Mouse (Mus musculus): ENCODE data around the gene Plekhh3. TPM values are rescaled to one million over a fixed set of nuclear protein-coding genes. Genes with fewer than 3 reads are reported as not detected.
A peak's percentile ranks its signal among the peaks of the same experiment; 100 is the strongest.

The Plekhh3 gene
- polyA plus RNA-seq, 1 experiment from 2014 or later: 28.7 TPM

DNA sequence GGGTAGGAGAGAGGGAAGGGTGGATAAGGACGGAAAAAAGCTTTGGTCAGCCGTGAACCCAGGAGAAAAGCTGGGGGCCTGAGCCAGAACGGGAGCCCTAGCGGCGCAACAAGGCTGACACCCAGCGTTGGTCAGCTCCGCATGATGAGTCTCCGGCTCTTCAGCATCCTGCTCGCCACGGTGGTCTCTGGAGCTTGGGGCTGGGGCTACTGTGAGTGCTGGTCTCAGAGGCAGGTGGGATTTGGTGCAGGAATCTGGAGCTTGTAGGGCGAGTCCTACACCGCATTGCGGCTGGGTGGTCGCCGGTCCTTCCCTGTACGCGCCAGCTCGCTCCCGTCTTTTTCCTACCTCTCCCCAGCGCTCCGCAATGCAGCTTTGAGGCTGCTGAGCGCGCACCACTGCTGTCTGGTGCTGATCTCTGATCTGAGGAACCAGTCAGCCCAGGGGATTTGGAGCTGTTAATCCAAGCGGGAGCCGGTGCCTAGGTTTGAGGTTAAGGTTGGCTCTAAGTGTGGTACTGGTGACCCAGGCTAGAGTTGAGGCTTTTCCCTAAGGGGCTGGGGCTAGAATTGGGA is 5.1 kb upstream of the Plekhh3 start:
- Histone ChIP-seq H3K9me3 (replicated peaks) (no peaks in the 10 kb centered on the region), H3K4me3 (replicated peaks) (peak overlapping the region; percentile 32), H3K9ac (no peak overlapping the region), H3K27me3 (peaks cover 46% of the 10 kb centered on the region), H3K27ac (replicated peaks) (no peak overlapping the region), H3K36me3 (no peaks in the 10 kb centered on the region), H3K4me2 (replicated peaks) (peak overlapping the region; percentile 50), H3K4me1 (peaks cover 66% of the 10 kb centered on the region)
- no peak for ATAC-seq (ENCODE audit: insufficient number of reproducible peaks, low FRiP score, low TSS enrichment, low read depth)
- under 1% methylated on average over 25 of the region's 25 CpGs for WGBS

- 8% methylated on average over 11 of the region's 11 CpGs for WGBS
- Histone ChIP-seq H3K4me1 (peaks cover 66% of the 10 kb centered on the region), H3K27me3 (peaks cover 46% of the 10 kb centered on the region), H3K27ac (replicated peaks) (no peak overlapping the region), H3K9ac (no peak overlapping the region), H3K4me2 (replicated peaks) (peak overlapping the region; percentile 82), H3K4me3 (replicated peaks) (peak overlapping the region; percentile 32), H3K9me3 (replicated peaks) (no peaks in the 10 kb centered on the region), H3K36me3 (no peaks in the 10 kb centered on the region)
- ATAC-seq (ENCODE audit: insufficient number of reproducible peaks, low FRiP score, low TSS enrichment, low read depth): no peak
Measured at GRCm38 (mm10) chr11:101175636-101176116, 4.5 kb upstream of the Plekhh3 start.

- Histone ChIP-seq H3K9ac (peak within 1 kb of the TSS; percentile 33), H3K27me3 (peaks cover 46% of the 10 kb centered on the region), H3K36me3 (no peaks in the 10 kb centered on the region), H3K4me3 (replicated peaks) (peak within 1 kb of the TSS; percentile 42), H3K9me3 (replicated peaks) (no peaks in the 10 kb centered on the region), H3K4me1 (peaks cover 70% of the 10 kb centered on the region), H3K4me2 (replicated peaks) (peak within 1 kb of the TSS; percentile 82), H3K27ac (replicated peaks) (no peak within 1 kb of the TSS)
- ATAC-seq (ENCODE audit: insufficient number of reproducible peaks, low FRiP score, low TSS enrichment, low read depth): no peak
- 11% methylated on average over 14 of the region's 14 CpGs for WGBS
Measured at GRCm38 (mm10) chr11:101174851-101175628, 3.9 kb upstream of the Plekhh3 start, which contains the start of gene Ccr10. Ccr10 (minus strand) TSS chr11:101175443.

DNA sequence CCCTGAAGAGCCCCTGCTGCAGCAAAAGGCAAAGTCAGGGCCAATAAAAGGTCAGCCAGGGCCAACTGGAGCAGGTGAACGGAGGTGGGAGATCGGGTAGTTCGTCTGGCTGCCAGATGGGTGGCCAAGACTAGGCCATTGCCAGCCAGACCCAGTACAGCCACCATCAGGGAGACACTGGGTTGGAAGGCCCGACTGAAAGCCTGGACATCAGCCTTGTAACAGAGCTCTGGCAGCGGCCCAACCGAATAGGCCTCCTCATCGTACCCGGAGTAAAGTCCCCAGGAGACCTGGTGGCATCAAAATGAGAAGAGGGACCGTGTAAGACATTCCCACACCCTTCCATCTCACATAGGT is 3.2 kb upstream of the Plekhh3 start:
- H3K4me1 ChIP-seq: peaks cover 76% of the 10 kb centered on the region
- peak overlapping the region; percentile 82 for H3K4me2 ChIP-seq (replicated peaks)
- WGBS: 29% methylated on average over 9 of the region's 9 CpGs
- no peaks in the 10 kb centered on the region for H3K9me3 ChIP-seq (replicated peaks)
- peak overlapping the region; percentile 33 for H3K9ac ChIP-seq
- peak overlapping the region; percentile 42 for H3K4me3 ChIP-seq (replicated peaks)
- no peak for ATAC-seq (ENCODE audit: insufficient number of reproducible peaks, low FRiP score, low TSS enrichment, low read depth)
- H3K27ac ChIP-seq (replicated peaks): peak overlapping the region; percentile 82; the same call in 1 of the 2 replicates
- H3K36me3 ChIP-seq: no peaks in the 10 kb centered on the region
- peaks cover 45% of the 10 kb centered on the region for H3K27me3 ChIP-seq

DNA sequence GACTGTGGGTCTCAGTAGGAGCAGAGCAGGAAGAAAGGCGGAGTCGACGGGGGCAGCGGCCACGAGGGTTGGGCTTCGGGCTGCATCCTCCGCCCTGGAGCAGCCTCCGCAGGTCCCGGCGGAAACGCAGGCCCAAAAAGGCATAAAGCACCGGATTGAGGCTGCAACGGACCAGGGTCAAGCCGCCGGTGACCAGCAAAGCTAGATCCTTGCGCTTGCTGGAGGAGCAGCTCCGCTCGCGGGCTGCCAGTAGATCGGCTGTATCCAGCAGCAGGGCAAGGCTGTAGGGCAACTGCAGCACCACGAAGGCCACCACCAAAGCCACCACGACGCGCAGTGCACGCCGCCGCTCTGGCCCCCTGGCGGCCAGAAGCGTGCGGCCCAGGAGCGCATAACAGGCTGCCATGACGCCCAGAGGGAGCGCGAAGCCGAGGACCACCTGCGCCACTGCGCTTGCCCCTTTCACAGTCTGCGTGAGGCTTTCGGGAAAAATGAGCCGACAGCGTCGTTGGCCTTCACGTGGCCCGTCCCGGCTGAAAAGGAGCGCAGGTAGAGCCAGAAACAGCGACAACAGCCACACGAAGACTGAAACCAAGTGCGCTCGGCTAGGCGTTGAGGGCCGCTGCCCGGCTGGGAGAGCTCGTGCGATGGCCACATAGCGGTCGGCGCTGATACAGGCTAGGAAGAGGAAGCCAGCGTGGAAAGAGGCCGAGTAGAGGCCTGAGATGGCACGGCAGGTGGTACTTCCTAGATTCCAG is 2.7 kb upstream of the Plekhh3 start:
- Histone ChIP-seq H3K9me3 (replicated peaks) (no peaks in the 10 kb centered on the region), H3K4me2 (replicated peaks) (peak overlapping the region; percentile 82), H3K4me3 (replicated peaks) (peak overlapping the region; percentile 42), H3K4me1 (peaks cover 82% of the 10 kb centered on the region), H3K27ac (replicated peaks) (peak overlapping the region; percentile 82), H3K36me3 (no peaks in the 10 kb centered on the region), H3K9ac (peak overlapping the region; percentile 33), H3K27me3 (peaks cover 42% of the 10 kb centered on the region)
- 2% methylated on average over 61 of the region's 61 CpGs for WGBS
- 0 out of 2 replicates have a peak, but pooled peaks have one; percentile 25 for ATAC-seq (ENCODE audit: insufficient number of reproducible peaks, low FRiP score, low TSS enrichment, low read depth)

- ATAC-seq (ENCODE audit: insufficient number of reproducible peaks, low FRiP score, low TSS enrichment, low read depth): no peak
- Histone ChIP-seq H3K4me2 (replicated peaks) (peak overlapping the region; percentile 82), H3K9ac (no peak overlapping the region), H3K27ac (replicated peaks) (peak overlapping the region; percentile 82), H3K36me3 (no peaks in the 10 kb centered on the region; the same call in 1 of the 2 replicates), H3K9me3 (replicated peaks) (no peaks in the 10 kb centered on the region), H3K4me3 (replicated peaks) (peak overlapping the region; percentile 42), H3K4me1 (peaks cover 82% of the 10 kb centered on the region), H3K27me3 (peaks cover 42% of the 10 kb centered on the region)
- WGBS: 10% methylated on average over 11 of the region's 11 CpGs
Measured at GRCm38 (mm10) chr11:101173112-101173511, 2.0 kb upstream of the Plekhh3 start.

DNA sequence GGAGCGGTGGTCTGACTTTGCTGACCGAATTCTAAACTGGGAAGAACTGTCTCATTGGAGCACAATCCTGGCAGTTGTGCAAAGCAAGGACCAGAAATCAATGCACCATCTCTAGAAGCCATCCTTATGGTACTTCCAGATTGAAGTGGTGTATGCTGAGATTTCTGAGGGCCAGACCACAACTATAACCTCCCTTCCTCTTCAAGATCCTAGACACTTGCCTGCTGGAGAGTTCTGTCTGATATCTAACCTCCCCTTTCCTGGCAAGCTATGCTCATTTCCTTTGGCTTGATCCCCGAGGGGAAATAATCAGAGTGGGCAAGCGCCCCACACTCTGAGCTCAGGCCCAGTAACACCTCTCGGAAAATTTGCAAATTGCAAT is 1.3 kb upstream of the Plekhh3 start:
- Histone ChIP-seq H3K27me3 (peaks cover 42% of the 10 kb centered on the region), H3K4me2 (replicated peaks) (peak overlapping the region; percentile 82), H3K9ac (peak overlapping the region; percentile 39), H3K36me3 (peaks cover 4% of the 10 kb centered on the region), H3K4me3 (replicated peaks) (peak overlapping the region; percentile 58), H3K9me3 (replicated peaks) (no peaks in the 10 kb centered on the region), H3K27ac (replicated peaks) (peak overlapping the region; percentile 95), H3K4me1 (peaks cover 80% of the 10 kb centered on the region)
- 11% methylated on average over 5 of the region's 5 CpGs for WGBS
- ATAC-seq (ENCODE audit: insufficient number of reproducible peaks, low FRiP score, low TSS enrichment, low read depth): no peak

GRCm38 (mm10) chr11:101171721-101172433 is 726 bp upstream of the Plekhh3 start:
- Histone ChIP-seq H3K27ac (replicated peaks) (peak overlapping the region; percentile 95), H3K9ac (peak overlapping the region; percentile 39), H3K36me3 (peaks cover 10% of the 10 kb centered on the region), H3K4me1 (peaks cover 80% of the 10 kb centered on the region), H3K4me2 (replicated peaks) (peak overlapping the region; percentile 82), H3K4me3 (replicated peaks) (peak overlapping the region; percentile 58), H3K27me3 (peaks cover 42% of the 10 kb centered on the region), H3K9me3 (replicated peaks) (no peaks in the 10 kb centered on the region)
- WGBS: under 1% methylated on average over 31 of the region's 31 CpGs
- peak; percentile 74 for ATAC-seq (ENCODE audit: insufficient number of reproducible peaks, low FRiP score, low TSS enrichment, low read depth)

DNA sequence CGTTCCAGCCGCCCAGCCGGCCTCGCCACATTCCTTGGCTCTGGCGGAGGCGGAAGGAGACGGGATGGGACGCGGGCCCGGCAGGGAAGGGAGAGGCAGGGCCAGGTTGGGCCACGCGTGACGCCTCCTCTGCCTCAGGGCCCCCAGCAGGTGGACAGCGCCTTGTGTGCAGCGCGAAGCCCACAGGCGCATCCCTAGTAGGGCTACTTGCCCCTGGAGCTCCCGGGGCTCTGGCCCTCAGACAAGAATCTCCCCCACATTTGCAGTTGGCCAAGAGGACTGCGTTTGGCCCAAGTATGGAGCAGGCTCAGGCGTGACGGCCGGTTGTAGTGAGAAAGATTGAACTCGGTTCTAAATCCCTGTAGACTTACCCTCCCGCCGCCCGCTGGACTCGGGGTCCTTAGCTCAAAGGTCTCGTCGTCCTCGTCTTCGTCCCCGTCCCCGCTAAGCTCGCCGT is 769 bp downstream of the Plekhh3 start, which contains the start of gene Cntnap1:
TSS of gene Cntnap1 (plus strand) at position 170 of the 457 bp plus-strand sequence.
- Histone ChIP-seq H3K27ac (replicated peaks) (peak within 1 kb of the TSS; percentile 84), H3K27me3 (peaks cover 44% of the 10 kb centered on the region), H3K9me3 (replicated peaks) (no peaks in the 10 kb centered on the region), H3K4me1 (peaks cover 80% of the 10 kb centered on the region), H3K4me2 (replicated peaks) (peak within 1 kb of the TSS; percentile 91), H3K9ac (peak within 1 kb of the TSS; percentile 81), H3K36me3 (peaks cover 23% of the 10 kb centered on the region), H3K4me3 (replicated peaks) (peak within 1 kb of the TSS; percentile 80)
- ATAC-seq (ENCODE audit: insufficient number of reproducible peaks, low FRiP score, low TSS enrichment, low read depth): no peak
- WGBS: under 1% methylated on average over 35 of the region's 35 CpGs

- Histone ChIP-seq H3K27me3 (peaks cover 45% of the 10 kb centered on the region), H3K4me1 (peaks cover 78% of the 10 kb centered on the region), H3K4me3 (replicated peaks) (peak overlapping the region; percentile 80), H3K9me3 (replicated peaks) (no peaks in the 10 kb centered on the region), H3K36me3 (peaks cover 29% of the 10 kb centered on the region), H3K9ac (peak overlapping the region; percentile 81), H3K27ac (replicated peaks) (no peak overlapping the region; the same call in 1 of the 2 replicates), H3K4me2 (replicated peaks) (peak overlapping the region; percentile 91)
- 13% methylated on average over 17 of the region's 17 CpGs for WGBS
- no peak for ATAC-seq (ENCODE audit: insufficient number of reproducible peaks, low FRiP score, low TSS enrichment, low read depth)
Measured at GRCm38 (mm10) chr11:101169301-101170107, 1.6 kb downstream of the Plekhh3 start.
